Mouse (Mus musculus): Measurements from ENCODE around the gene Ets1.

DNA sequence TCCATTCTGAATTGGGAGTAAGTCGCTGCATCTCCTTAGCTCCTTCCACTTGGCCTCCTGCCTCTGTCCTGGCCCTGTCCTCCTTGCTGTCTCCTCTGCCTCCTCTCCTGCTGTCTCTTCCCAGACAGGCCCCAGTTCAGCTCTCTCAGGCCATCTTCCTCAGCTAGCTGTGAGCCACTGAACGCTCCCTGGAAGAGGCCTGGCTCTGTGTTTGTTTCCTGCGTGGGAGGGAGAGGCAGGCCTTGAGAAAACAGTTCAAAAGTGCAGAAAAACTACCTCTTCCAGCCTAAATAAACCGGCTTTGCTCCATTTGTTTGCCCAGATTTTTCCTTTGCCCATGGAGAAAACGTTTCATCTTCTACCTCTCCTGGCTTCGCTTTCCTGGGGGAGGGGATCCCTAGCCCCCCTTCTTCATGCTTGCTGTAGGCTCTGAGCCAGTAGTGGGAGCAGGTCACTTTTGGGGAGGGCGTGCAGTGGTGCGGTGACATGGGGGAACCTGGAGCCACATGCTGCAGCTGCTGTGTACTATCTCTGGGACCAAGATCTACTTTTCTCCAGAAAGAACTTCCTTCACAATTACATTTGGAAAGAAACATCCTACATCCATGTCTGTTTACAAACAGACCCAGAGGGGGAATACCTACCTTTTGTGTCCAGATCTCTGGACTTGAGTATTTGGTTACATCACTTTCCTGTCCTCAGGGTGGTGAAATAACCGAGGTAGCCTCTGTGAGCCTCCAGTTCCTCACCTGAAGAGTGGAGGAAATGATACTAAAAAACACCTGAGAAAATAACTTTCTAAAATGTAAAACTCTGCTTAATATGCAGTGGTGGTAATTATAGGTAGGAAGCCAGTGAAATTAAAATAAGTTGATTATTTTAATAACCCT lies 82.2 kb downstream of the Ets1 start:
- TF ChIP-seq CTCF (IDR thresholded peaks at IDR 0.05; ENCODE audit: borderline replicate concordance, insufficient read depth, low read length) (no peak), POLR2A (IDR thresholded peaks at IDR 0.05; ENCODE audit: low read depth, low read length) (no peak; the same call in 1 of the 2 replicates)
